Mouse (Mus musculus) heart, embryonic 10.5 days (tissue): Measurements from ENCODE around the gene Insyn1. TPM values are rescaled to one million over a fixed set of nuclear protein-coding genes. Genes with fewer than 3 reads are reported as not detected.

Source experiments
- DNase-seq: peaks from one replicate; pipeline ENCODE4 v3.0.0-alpha.2; 2017; ENCODE audit warnings: low spot score
- H3K27ac ChIP-seq: fragments of 300-500 bp; sonication (generic); 2 replicates; pipeline ENCODE4 v1.5.1; 2016; ENCODE audit warnings: mild to moderate bottlenecking
- H3K27me3 ChIP-seq: fragments of 300-500 bp; sonication (generic); 2 replicates; pipeline ENCODE4 v1.6.1; 2016; ENCODE audit warnings: mild to moderate bottlenecking; ENCODE audit not compliant: poor library complexity, insufficient read depth, severe bottlenecking
- H3K36me3 ChIP-seq: fragments of 300-500 bp; sonication (generic); 2 replicates; pipeline ENCODE4 v1.6.1; 2016; ENCODE audit warnings: mild to moderate bottlenecking, moderate library complexity
- H3K4me1 ChIP-seq: fragments of 300-500 bp; sonication (generic); 2 replicates; pipeline ENCODE4 v1.6.1; 2016; ENCODE audit warnings: mild to moderate bottlenecking
- H3K4me3 ChIP-seq: fragments of 300-500 bp; sonication (generic); 2 replicates; pipeline ENCODE4 v1.5.1; 2016; ENCODE audit warnings: mild to moderate bottlenecking, moderate library complexity
- H3K9me3 ChIP-seq: fragments of 300-500 bp; sonication (generic); 2 replicates; pipeline ENCODE4 v1.6.1; 2016; ENCODE audit warnings: mild to moderate bottlenecking, moderate library complexity
- WGBS: fragments of 180-500 bp; shearing (Covaris S2); methylation state at CpG from one replicate; pipeline ENCODE4 v1.1.7; 2016; 5-methylcytosine and 5-hydroxymethylcytosine counted together
- polyA plus RNA-seq: library from polyadenylated mRNA; unstranded; fragments of >200 nt; fragmentation: Nextera tagmentation; extraction: Ambion mirVana; gene quantifications from 2 replicates; pipeline ENCODE4 v1.2.1, GENCODE M21; 2016

Insyn1 gene
- 1.2 and 1.3 TPM in 2 replicates for polyA plus RNA-seq

GRCm38 (mm10) chr9:58487851-58488801 lies at the start of gene Insyn1:
TSS of gene Insyn1 (plus strand) at chr9:58488603.
- no peaks in the 10 kb centered on the region for H3K36me3 ChIP-seq
- peaks cover 95% of the 10 kb centered on the region for H3K27me3 ChIP-seq
- no peaks in the 10 kb centered on the region for H3K9me3 ChIP-seq
- H3K4me3 ChIP-seq: peak within 1 kb of the TSS; percentile 80
- peak within 1 kb of the TSS; percentile 89 for H3K27ac ChIP-seq
- 1% methylated on average over 79 of the region's 104 CpGs for WGBS
- DNase-seq: no peak
- peaks cover 34% of the 10 kb centered on the region for H3K4me1 ChIP-seq

GRCm38 (mm10) chr9:58438921-58439396 lies 49.4 kb upstream of the Insyn1 start:
- peaks cover 24% of the 10 kb centered on the region for H3K4me1 ChIP-seq
- no peak for DNase-seq
- no peak overlapping the region for H3K27ac ChIP-seq
- peaks cover 5% of the 10 kb centered on the region; the same call in 1 of the 2 replicates for H3K27me3 ChIP-seq
- H3K9me3 ChIP-seq: no peaks in the 10 kb centered on the region
- no peaks in the 10 kb centered on the region for H3K36me3 ChIP-seq
- 87% methylated on average over 22 of the region's 22 CpGs for WGBS
- no peak overlapping the region for H3K4me3 ChIP-seq

- Histone ChIP-seq H3K4me1 (peaks cover 25% of the 10 kb centered on the region), H3K36me3 (no peaks in the 10 kb centered on the region), H3K27me3 (peaks cover 12% of the 10 kb centered on the region; the same call in 1 of the 2 replicates), H3K4me3 (no peak overlapping the region), H3K9me3 (no peaks in the 10 kb centered on the region), H3K27ac (no peak overlapping the region)
- 84% methylated on average over 6 of the region's 6 CpGs for WGBS
- DNase-seq: no peak
Measured at GRCm38 (mm10) chr9:58440100-58440499, 48.3 kb upstream of the Insyn1 start.

GRCm38 (mm10) chr9:58440614-58441013 lies 47.8 kb upstream of the Insyn1 start:
- peaks cover 25% of the 10 kb centered on the region for H3K4me1 ChIP-seq
- no peaks in the 10 kb centered on the region for H3K36me3 ChIP-seq
- H3K9me3 ChIP-seq: no peaks in the 10 kb centered on the region
- no peak overlapping the region for H3K4me3 ChIP-seq
- no peak overlapping the region for H3K27ac ChIP-seq
- no peak for DNase-seq
- peaks cover 12% of the 10 kb centered on the region; the same call in 1 of the 2 replicates for H3K27me3 ChIP-seq

- Histone ChIP-seq H3K4me1 (peaks cover 19% of the 10 kb centered on the region), H3K36me3 (no peaks in the 10 kb centered on the region), H3K27ac (no peak overlapping the region), H3K27me3 (peaks cover 12% of the 10 kb centered on the region; the same call in 1 of the 2 replicates), H3K9me3 (no peaks in the 10 kb centered on the region), H3K4me3 (no peak overlapping the region)
- 63% methylated on average over 6 of the region's 6 CpGs for WGBS
- DNase-seq: no peak
Measured at GRCm38 (mm10) chr9:58441351-58442104, 46.9 kb upstream of the Insyn1 start.

- 48% methylated on average over 7 of the region's 7 CpGs for WGBS
- no peaks in the 10 kb centered on the region for H3K9me3 ChIP-seq
- DNase-seq: no peak
- H3K4me3 ChIP-seq: no peak overlapping the region
- peaks cover 12% of the 10 kb centered on the region; the same call in 1 of the 2 replicates for H3K27me3 ChIP-seq
- peaks cover 25% of the 10 kb centered on the region for H3K4me1 ChIP-seq
- H3K36me3 ChIP-seq: no peaks in the 10 kb centered on the region
- peak overlapping the region; percentile 1; the same call in 1 of the 2 replicates for H3K27ac ChIP-seq
Measured at GRCm38 (mm10) chr9:58442105-58443010, 46.0 kb upstream of the Insyn1 start.

- peaks cover 12% of the 10 kb centered on the region; the same call in 1 of the 2 replicates for H3K27me3 ChIP-seq
- 74% methylated on average over 3 of the region's 3 CpGs for WGBS
- no peak for DNase-seq
- no peaks in the 10 kb centered on the region for H3K36me3 ChIP-seq
- H3K4me1 ChIP-seq: peaks cover 29% of the 10 kb centered on the region
- H3K4me3 ChIP-seq: no peak overlapping the region
- no peaks in the 10 kb centered on the region for H3K9me3 ChIP-seq
- no peak overlapping the region for H3K27ac ChIP-seq
Measured at GRCm38 (mm10) chr9:58443061-58443460, 45.3 kb upstream of the Insyn1 start.

GRCm38 (mm10) chr9:58446829-58447228 lies 41.6 kb upstream of the Insyn1 start:
- no peaks in the 10 kb centered on the region for H3K36me3 ChIP-seq
- H3K27ac ChIP-seq: 0 out of 2 replicates have a peak overlapping the region, but pooled peaks have one; percentile 24
- H3K4me3 ChIP-seq: no peak overlapping the region
- no peaks in the 10 kb centered on the region for H3K9me3 ChIP-seq
- H3K4me1 ChIP-seq: peaks cover 35% of the 10 kb centered on the region
- no peak for DNase-seq
- H3K27me3 ChIP-seq: peaks cover 15% of the 10 kb centered on the region; the same call in 1 of the 2 replicates
- 35% methylated on average over 4 of the region's 4 CpGs for WGBS

GRCm38 (mm10) chr9:58447997-58448595 lies 40.3 kb upstream of the Insyn1 start:
- WGBS: 52% methylated on average over 12 of the region's 12 CpGs
- Histone ChIP-seq H3K4me3 (no peak overlapping the region), H3K4me1 (peaks cover 23% of the 10 kb centered on the region), H3K27me3 (peaks cover 17% of the 10 kb centered on the region; the same call in 1 of the 2 replicates), H3K27ac (no peak overlapping the region), H3K9me3 (no peaks in the 10 kb centered on the region), H3K36me3 (no peaks in the 10 kb centered on the region)
- no peak for DNase-seq

GRCm38 (mm10) chr9:58449526-58449925 lies 38.9 kb upstream of the Insyn1 start:
- no peak for DNase-seq
- peaks cover 6% of the 10 kb centered on the region; the same call in 1 of the 2 replicates for H3K27me3 ChIP-seq
- H3K36me3 ChIP-seq: no peaks in the 10 kb centered on the region
- no peak overlapping the region for H3K4me3 ChIP-seq
- H3K9me3 ChIP-seq: no peaks in the 10 kb centered on the region
- no peak overlapping the region for H3K27ac ChIP-seq
- peaks cover 18% of the 10 kb centered on the region; the same call in 1 of the 2 replicates for H3K4me1 ChIP-seq
- 49% methylated on average over 3 of the region's 3 CpGs for WGBS

GRCm38 (mm10) chr9:58453791-58454378 lies 34.5 kb upstream of the Insyn1 start:
- peaks cover 22% of the 10 kb centered on the region; the same call in 1 of the 2 replicates for H3K27me3 ChIP-seq
- no peaks in the 10 kb centered on the region for H3K9me3 ChIP-seq
- no peak for DNase-seq
- H3K27ac ChIP-seq: no peak overlapping the region
- H3K4me3 ChIP-seq: no peak overlapping the region
- H3K4me1 ChIP-seq: peaks cover 7% of the 10 kb centered on the region; the same call in 1 of the 2 replicates
- 68% methylated on average over 5 of the region's 5 CpGs for WGBS
- no peaks in the 10 kb centered on the region for H3K36me3 ChIP-seq
